In the genomic region with DNA sequence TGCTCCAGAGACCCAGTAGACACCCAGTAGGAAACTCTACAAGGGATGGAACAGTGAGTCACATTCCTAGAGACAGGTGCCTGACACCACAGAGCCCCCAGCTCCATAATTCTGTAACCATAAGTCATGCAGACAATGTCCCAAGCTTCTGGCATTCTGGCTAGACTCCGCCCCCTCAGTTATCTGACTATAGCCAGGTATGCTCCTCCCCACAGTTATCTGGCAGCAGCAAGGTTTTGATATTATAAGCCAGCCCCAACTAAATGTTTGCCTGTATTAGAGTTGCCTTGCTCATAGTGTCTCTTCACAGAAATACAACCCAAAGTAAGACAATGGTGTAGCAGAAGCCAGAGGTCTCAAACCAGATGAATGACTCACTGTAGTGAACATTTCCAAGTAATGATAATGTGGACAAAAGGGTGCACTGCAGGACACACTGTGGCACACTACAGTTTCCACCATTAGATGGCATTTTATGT, we compare ENCODE assay signal across 24 mouse cellular contexts.
A peak's percentile ranks its signal among the peaks of the same experiment; 100 is the strongest.
DNase-seq lines count a peak whose midpoint lies in the region; ATAC-seq lines count a peak whose summit lies in the region.
"Had no signal": no experiment of that assay in that cellular context is flagged by ENCODE, and none has a peak within 500 bp of the region (broad histone marks: within the 10 kb centered on the region; RNA-seq: fewer than 3 reads in every experiment).

No protein-coding gene starts in this region.

- H3K4me1 ChIP-seq in liver, embryonic 16.5 days (ENCODE audit: control insufficient read depth, low read depth, low read length), result peaks cover 9% of the 10 kb centered on the region
- H3K4me1 ChIP-seq: embryonic facial prominence, embryonic 12.5 days; kidney, embryonic 15.5 days; limb, embryonic 10.5 days had no signal

- H3K9me3 ChIP-seq in liver, embryonic 16.5 days (replicated peaks; ENCODE audit: control insufficient read depth, low read length), result no peaks in the 10 kb centered on the region
- H3K9me3 ChIP-seq: embryonic facial prominence, embryonic 12.5 days; heart, embryonic 15.5 days; hindbrain, embryonic 15.5 days; kidney, embryonic 15.5 days; limb, embryonic 10.5 days had no signal

- DNase-seq in spleen, adult 12 weeks (ENCODE audit: low spot score), result peak; percentile 31
- no peak for DNase-seq in spleen, adult 18-20 months
- DNase-seq in induced T-regulatory cell, adult 2 months (ENCODE audit: low read depth), result peak; percentile 6
- DNase-seq in spleen, postnatal 4 days (ENCODE audit: low spot score in 2 of 2), result peak; percentile 52 to 64
- no peak for DNase-seq in retina, postnatal 1 day
- no peak for DNase-seq in MN1 (ENCODE audit: low spot score)
- DNase-seq in left cerebral cortex, postnatal 10 days (ENCODE audit: extremely low spot score in 1 of 2, low spot score in 2 of 2), result no peak
- DNase-seq: adrenal gland, adult 8-10 months; B cell, adult 2 months; cerebellum, adult 18-20 months; gastrocnemius, postnatal 36 days; heart, postnatal 4 days; lung, adult 18-20 months; midbrain, embryonic 14.5 days; thymus, postnatal 14 days had no signal

- H3K27me3 ChIP-seq in liver, embryonic 16.5 days (ENCODE audit: control insufficient read depth, insufficient read depth, low read depth, low read length), result no peaks in the 10 kb centered on the region
- H3K27me3 ChIP-seq: embryonic facial prominence, embryonic 12.5 days; heart, embryonic 15.5 days; hindbrain, embryonic 15.5 days; kidney, embryonic 15.5 days; Patski had no signal

- H3K9ac ChIP-seq in liver, embryonic 16.5 days (ENCODE audit: low read depth, low read length), result no peak overlapping the region
- H3K9ac ChIP-seq: embryonic facial prominence, embryonic 12.5 days; heart, embryonic 15.5 days; hindbrain, embryonic 15.5 days; kidney, embryonic 15.5 days had no signal

- H3K36me3 ChIP-seq in liver, embryonic 16.5 days (ENCODE audit: control insufficient read depth, insufficient read depth), result no peaks in the 10 kb centered on the region
- H3K36me3 ChIP-seq: embryonic facial prominence, embryonic 12.5 days; heart, embryonic 15.5 days; hindbrain, embryonic 15.5 days; kidney, embryonic 15.5 days; limb, embryonic 10.5 days had no signal

- ATAC-seq in liver, embryonic 16.5 days (ENCODE audit: low read depth), result peak; percentile 86
- ATAC-seq: forebrain, embryonic 16.5 days; intestine, embryonic 16.5 days; Patski had no signal

- no peak overlapping the region; the same call in 1 of the 2 replicates for H3K27ac ChIP-seq in liver, embryonic 16.5 days (ENCODE audit: low read length)
- H3K27ac ChIP-seq: embryonic facial prominence, embryonic 12.5 days; heart, embryonic 15.5 days; hindbrain, embryonic 15.5 days; kidney, embryonic 15.5 days; limb, embryonic 10.5 days had no signal

- 25% methylated on average over 1 of the region's 1 CpGs for WGBS in liver, embryonic 16.5 days (ENCODE audit: insufficient replicate concordance)

- intact Hi-C loops in left cerebral cortex, postnatal 10 days (cut with DNase I), result no loop called here

- no peak overlapping the region for H3K4me3 ChIP-seq in liver, embryonic 16.5 days (ENCODE audit: low read depth, low read length)
- H3K4me3 ChIP-seq: embryonic facial prominence, embryonic 12.5 days; heart, embryonic 15.5 days; hindbrain, embryonic 15.5 days; kidney, embryonic 15.5 days; limb, embryonic 10.5 days had no signal

- no peak overlapping the region for H3K4me2 ChIP-seq in liver, embryonic 16.5 days (ENCODE audit: low read depth, low read length)
- H3K4me2 ChIP-seq: embryonic facial prominence, embryonic 12.5 days; heart, embryonic 15.5 days; hindbrain, embryonic 15.5 days; kidney, embryonic 15.5 days had no signal

Comparison
In these comparisons a context has a peak if more than half of its experiments do, and no peak if none do; other contexts are left out.
1. DNase-seq: peak in spleen, adult 12 weeks (single experiment), induced T-regulatory cell, adult 2 months (single experiment) and spleen, postnatal 4 days (2 of 2); none in spleen, adult 18-20 months (0 of 2), retina, postnatal 1 day (single experiment), MN1 (single experiment) and left cerebral cortex, postnatal 10 days (0 of 2).